Mouse (Mus musculus) liver, embryonic 11.5 days (tissue): ENCODE data around the gene Sipa1l3. TPM values are rescaled to one million over a fixed set of nuclear protein-coding genes. Genes with fewer than 3 reads are reported as not detected.

Source experiments
- ATAC-seq: fragments of 200-750 bp; cut with Nextera tagmentation; replicated peaks from 2 replicates; pipeline ENCODE4 v1.8.0; 2017; ENCODE audit warnings: moderate number of reproducible peaks, mild to moderate bottlenecking, moderate TSS enrichment, moderate library complexity; ENCODE audit not compliant: low FRiP score
- DNase-seq: peaks from one replicate; pipeline ENCODE4 v3.0.0-alpha.2; 2017; ENCODE audit warnings: low spot score
- H3K27ac ChIP-seq: fragments of 300-500 bp; sonication (generic); 2 replicates; pipeline ENCODE4 v1.5.1; 2014; ENCODE audit warnings: mild to moderate bottlenecking, low read depth, low read length, control low read depth
- H3K27me3 ChIP-seq: fragments of 300-500 bp; sonication (generic); replicated peaks from 2 replicates; pipeline ENCODE4 v1.6.1; 2014; ENCODE audit warnings: low read length, mixed read lengths; ENCODE audit not compliant: control insufficient read depth, insufficient read depth
- H3K36me3 ChIP-seq: fragments of 300-500 bp; sonication (generic); 2 replicates; pipeline ENCODE4 v1.6.1; 2014; ENCODE audit warnings: mild to moderate bottlenecking, low read length, moderate library complexity, mixed read lengths; ENCODE audit not compliant: control insufficient read depth, insufficient read depth
- H3K4me1 ChIP-seq: fragments of 300-500 bp; sonication (generic); replicated peaks from 2 replicates; pipeline ENCODE4 v1.6.1; 2014; ENCODE audit warnings: low read length, mixed read lengths; ENCODE audit not compliant: control insufficient read depth, insufficient read depth
- H3K4me2 ChIP-seq: fragments of 300-500 bp; sonication (generic); 2 replicates; pipeline ENCODE4 v1.6.1; 2014; ENCODE audit warnings: mild to moderate bottlenecking, control low read depth, moderate library complexity
- H3K4me3 ChIP-seq: fragments of 300-500 bp; sonication (generic); 2 replicates; pipeline ENCODE4 v1.5.1; 2014; ENCODE audit warnings: low read depth, low read length, control low read depth
- H3K9ac ChIP-seq: fragments of 300-500 bp; sonication (generic); 2 replicates; pipeline ENCODE4 v1.6.1; 2014; ENCODE audit warnings: low read depth, low read length, control low read depth
- H3K9me3 ChIP-seq: fragments of 300-500 bp; sonication (generic); 2 replicates; pipeline ENCODE4 v1.6.1; 2016; ENCODE audit warnings: low read length, inconsistent platforms, mixed read lengths; ENCODE audit not compliant: control insufficient read depth
- WGBS: fragments of 180-500 bp; shearing (Covaris S2); extraction: QIAGEN DNeasy Blood & Tissue Kit; methylation state at CpG from one replicate; pipeline ENCODE4 v1.1.7; 2014; 5-methylcytosine and 5-hydroxymethylcytosine counted together
- polyA plus RNA-seq: library from polyadenylated mRNA; unstranded; fragments of >200 nt; fragmentation: Nextera tagmentation; extraction: Ambion mirVana; gene quantifications from 2 replicates; pipeline ENCODE4 v1.2.1, GENCODE M21; 2014

Gene Sipa1l3
- polyA plus RNA-seq, 1 experiment from 2014 or later = 10.1 TPM

DNA sequence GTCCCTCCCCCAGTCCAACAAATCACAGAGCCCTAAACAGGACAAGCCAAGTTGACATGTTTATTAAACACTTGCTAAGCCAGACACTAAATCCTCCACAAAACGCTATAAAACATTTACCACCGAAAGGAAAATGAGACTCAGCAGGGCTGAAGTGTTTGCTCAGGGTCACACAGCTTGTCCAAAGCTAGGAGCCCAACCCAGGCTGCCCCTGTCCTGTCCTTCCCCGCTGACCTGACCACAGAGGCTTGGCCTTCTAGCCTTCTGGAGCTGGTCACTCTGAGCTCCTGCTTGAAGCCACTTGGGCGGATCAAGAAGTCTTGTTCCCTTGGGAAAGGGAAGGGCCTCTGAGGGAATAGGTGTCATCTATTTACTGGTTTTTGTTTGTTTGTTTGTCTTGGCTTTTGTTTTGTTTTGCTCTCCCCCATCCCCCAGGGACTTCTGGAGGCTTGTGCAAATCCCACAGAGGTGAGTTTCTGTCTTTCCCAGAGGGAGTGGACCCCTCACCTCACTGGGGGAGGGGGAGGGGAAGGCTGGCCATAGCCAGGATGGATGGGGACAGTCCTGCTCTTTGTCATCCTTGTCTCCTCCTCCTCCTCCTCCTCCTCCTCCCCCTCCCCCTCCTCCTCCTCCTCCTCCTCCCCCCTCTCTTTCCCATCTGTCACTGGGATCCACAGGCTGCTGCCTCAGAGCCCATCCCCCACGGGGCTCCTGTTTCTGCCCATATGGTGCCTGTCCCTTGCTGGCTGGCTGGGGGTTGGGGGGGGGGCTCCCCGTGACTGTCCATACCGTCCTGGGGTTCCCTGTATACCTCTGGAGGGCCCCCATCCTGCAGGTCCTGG is 226.6 kb downstream of the Sipa1l3 start:
- Histone ChIP-seq H3K4me3 (no peak overlapping the region), H3K4me1 (peaks cover 29% of the 10 kb centered on the region), H3K9ac (no peak overlapping the region), H3K27me3 (no peaks in the 10 kb centered on the region; the same call in none of the 2 replicates), H3K36me3 (no peaks in the 10 kb centered on the region), H3K9me3 (no peaks in the 10 kb centered on the region), H3K27ac (no peak overlapping the region), H3K4me2 (no peak overlapping the region)
- no peak for DNase-seq
- ATAC-seq = no peak
- 34% methylated on average over 7 of the region's 7 CpGs for WGBS

DNA sequence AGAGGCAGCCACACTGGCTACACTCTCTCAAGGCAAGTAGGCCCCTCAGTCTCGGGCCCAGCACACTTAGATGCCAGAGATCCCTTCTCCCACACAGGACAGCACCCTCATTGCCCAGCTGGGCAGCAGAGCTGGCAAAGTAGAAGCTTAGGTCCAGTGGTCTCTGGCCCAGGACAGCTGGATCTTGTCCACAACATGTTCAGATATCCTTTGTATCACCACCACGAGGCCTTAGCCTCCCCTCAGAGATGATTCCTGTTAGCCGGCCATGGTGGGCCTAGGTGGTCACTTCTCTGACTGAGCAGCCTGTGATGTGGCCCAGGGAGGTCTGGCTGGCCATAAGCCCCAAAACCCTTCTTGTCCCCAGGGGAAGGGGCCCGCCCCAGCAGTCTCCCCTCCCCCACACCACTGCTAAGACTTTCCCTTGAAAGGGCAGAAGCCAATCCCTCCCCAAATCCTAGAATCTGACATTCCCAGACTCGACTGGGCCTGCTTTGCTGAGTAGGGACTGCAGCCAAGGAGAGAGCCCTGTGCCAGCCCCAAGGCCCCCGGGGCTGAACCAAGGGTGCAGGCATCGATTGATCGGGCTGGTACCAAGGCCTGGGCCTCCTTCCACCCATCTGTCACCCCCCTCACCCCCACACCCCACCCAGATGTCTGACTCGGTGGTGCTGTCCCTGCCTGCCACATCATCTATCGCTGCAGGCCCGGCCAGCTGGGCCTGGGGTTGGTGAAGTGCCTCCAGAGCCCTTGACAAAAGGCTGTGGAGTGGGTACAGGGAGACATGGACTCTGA is 227.6 kb downstream of the Sipa1l3 start:
- Histone ChIP-seq H3K9me3 (no peaks in the 10 kb centered on the region), H3K4me3 (no peak overlapping the region), H3K36me3 (no peaks in the 10 kb centered on the region), H3K4me2 (0 out of 2 replicates have a peak overlapping the region, but pooled peaks have one; percentile 8), H3K27me3 (no peaks in the 10 kb centered on the region; the same call in none of the 2 replicates), H3K4me1 (peaks cover 29% of the 10 kb centered on the region), H3K9ac (no peak overlapping the region), H3K27ac (no peak overlapping the region)
- WGBS = 60% methylated on average over 11 of the region's 11 CpGs
- ATAC-seq = no peak
- DNase-seq = no peak

DNA sequence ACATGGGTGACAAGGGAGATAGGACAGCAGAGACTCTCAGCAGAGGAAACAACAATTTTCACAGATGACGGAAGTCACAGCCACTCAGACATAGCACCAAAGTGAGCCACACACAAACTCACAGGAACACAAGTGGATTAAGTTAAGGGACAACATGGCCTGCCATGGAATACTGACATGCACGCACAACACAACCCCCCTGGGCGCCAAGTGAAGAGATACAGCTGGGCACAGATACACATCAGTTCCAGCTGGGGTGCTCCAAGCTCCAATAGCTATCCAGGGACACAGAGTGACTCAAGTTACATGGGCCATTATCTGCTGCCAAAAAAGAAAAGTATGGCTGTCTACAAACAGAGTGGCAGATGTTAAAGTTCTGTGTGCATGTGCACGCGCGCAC is 228.6 kb downstream of the Sipa1l3 start:
- Histone ChIP-seq H3K36me3 (no peaks in the 10 kb centered on the region), H3K27ac (peak overlapping the region; percentile 38; the same call in 1 of the 2 replicates), H3K27me3 (no peaks in the 10 kb centered on the region; the same call in none of the 2 replicates), H3K4me3 (peak overlapping the region; percentile 59), H3K4me1 (peaks cover 29% of the 10 kb centered on the region), H3K9me3 (no peaks in the 10 kb centered on the region), H3K9ac (peak overlapping the region; percentile 55), H3K4me2 (peak overlapping the region; percentile 81)
- 78% methylated on average over 6 of the region's 6 CpGs for WGBS
- DNase-seq (no peak), ATAC-seq (no peak)

DNA sequence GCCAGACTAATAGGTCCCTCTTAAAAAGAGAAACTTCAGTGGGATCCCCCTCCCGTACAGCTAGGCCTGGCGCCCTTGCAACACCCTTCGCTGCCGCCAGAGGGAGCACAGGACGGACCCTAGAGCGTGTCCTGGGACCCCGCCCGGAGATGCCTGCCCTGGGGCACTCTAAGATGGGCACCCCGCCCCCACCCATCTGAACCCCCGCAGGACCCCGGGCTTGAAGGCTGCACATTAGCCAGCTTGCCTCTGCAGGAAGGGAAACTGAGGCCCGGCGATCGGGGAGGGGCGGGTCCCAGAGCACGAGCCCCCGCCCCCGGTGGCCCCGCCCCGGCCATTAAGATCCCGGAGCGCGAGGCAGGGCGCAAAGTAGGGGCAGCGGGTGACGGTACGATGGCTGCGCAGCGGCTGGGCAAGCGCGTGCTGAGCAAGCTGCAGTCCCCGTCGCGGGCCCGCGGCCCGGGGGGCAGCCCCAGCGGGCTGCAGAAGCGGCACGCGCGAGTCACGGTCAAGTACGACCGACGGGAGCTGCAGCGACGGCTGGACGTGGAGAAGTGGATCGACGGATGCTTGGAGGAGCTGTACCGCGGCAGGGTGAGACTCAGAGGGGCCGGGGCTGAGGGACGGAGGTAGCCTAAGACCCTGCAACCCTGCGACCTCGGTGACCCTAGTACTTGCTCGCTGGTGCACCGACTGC is 229.4 kb downstream of the Sipa1l3 start, which contains the start of gene Ppp1r14a:
Gene Ppp1r14a (plus strand): TSS at position 367 of the 697 bp plus-strand sequence.
- 2% methylated on average over 59 of the region's 59 CpGs for WGBS
- Histone ChIP-seq H3K9ac (peak within 1 kb of the TSS; percentile 55), H3K36me3 (no peaks in the 10 kb centered on the region), H3K9me3 (no peaks in the 10 kb centered on the region), H3K27ac (peak within 1 kb of the TSS; percentile 38; the same call in 1 of the 2 replicates), H3K4me2 (peak within 1 kb of the TSS; percentile 81), H3K4me3 (peak within 1 kb of the TSS; percentile 59), H3K4me1 (peaks cover 29% of the 10 kb centered on the region), H3K27me3 (no peaks in the 10 kb centered on the region; the same call in none of the 2 replicates)
- DNase-seq = peak; percentile 87
- ATAC-seq = peak; percentile 67

DNA sequence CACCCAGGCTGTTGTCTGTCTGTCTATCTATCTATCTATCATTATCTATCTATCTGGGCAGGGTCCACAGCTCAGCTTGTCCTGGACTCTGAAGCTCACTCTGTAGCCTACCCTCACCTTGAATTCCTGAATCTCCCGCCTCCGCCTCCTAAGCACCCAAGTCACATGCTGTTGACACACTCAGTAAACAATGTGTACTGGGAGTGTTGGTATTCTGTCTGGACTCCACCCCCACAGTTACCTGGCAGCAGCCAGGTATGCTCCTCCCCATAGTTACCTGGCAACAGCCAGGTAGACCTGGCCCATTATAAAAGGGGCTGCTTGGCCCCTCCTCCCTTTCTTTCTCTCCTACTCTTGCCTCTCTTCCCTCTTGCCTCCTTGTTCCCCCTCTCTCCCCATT is 230.4 kb downstream of the Sipa1l3 start:
- Histone ChIP-seq H3K27me3 (no peaks in the 10 kb centered on the region; the same call in none of the 2 replicates), H3K4me2 (no peak overlapping the region), H3K9me3 (no peaks in the 10 kb centered on the region), H3K4me1 (peaks cover 24% of the 10 kb centered on the region), H3K36me3 (no peaks in the 10 kb centered on the region), H3K9ac (no peak overlapping the region), H3K4me3 (no peak overlapping the region), H3K27ac (no peak overlapping the region)
- no peak for ATAC-seq
- WGBS = 84% methylated on average over 2 of the region's 2 CpGs
- DNase-seq = no peak

DNA sequence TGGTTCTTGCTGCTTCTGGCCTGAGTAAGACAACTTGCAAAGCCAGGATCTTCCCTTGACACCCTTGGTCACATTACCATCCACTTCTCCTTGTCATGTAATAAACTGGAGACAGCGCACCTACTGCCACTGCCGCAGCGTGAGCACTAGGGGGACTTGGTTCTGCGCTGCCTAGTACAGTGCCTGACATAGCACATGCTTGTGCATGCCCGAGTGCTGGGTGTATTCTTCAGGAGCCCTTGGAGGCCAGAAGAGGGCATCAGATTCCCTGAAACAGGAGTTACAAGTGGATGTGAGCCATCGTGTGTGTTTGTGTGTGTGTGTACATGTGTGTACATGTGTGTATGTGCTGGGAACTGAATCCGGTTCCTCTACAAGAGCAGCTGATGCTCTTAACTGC is 231.0 kb downstream of the Sipa1l3 start:
- Histone ChIP-seq H3K36me3 (no peaks in the 10 kb centered on the region), H3K9me3 (no peaks in the 10 kb centered on the region), H3K4me1 (peaks cover 18% of the 10 kb centered on the region), H3K4me3 (no peak overlapping the region), H3K27ac (no peak overlapping the region), H3K27me3 (peaks cover under 1% of the 10 kb centered on the region), H3K9ac (no peak overlapping the region), H3K4me2 (no peak overlapping the region)
- ATAC-seq (no peak), DNase-seq (no peak)
- WGBS = 82% methylated on average over 7 of the region's 7 CpGs

DNA sequence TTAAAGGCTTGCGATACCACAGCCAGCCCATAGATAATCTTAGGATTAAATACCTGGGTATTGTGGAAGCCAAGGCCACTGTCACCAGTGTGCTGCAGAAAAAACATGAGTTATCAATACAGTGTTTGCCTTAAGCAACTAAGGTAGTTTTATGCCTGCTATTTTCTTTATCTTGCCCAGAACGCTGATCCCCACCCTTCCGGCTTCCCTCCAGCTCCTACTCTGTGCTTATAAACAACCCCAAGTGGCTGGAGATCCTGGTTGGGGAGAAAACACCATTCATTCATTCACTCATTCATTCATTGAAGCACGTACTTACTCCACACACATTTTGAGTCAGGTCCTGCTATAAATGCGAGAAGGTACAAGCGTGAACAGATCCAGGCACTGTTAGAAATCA is 233.9 kb downstream of the Sipa1l3 start:
- no peaks in the 10 kb centered on the region for H3K9me3 ChIP-seq
- ATAC-seq = no peak
- H3K36me3 ChIP-seq = no peaks in the 10 kb centered on the region
- peaks cover 19% of the 10 kb centered on the region for H3K27me3 ChIP-seq
- peaks cover 14% of the 10 kb centered on the region for H3K4me1 ChIP-seq
- WGBS = 81% methylated on average over 6 of the region's 6 CpGs
- no peak overlapping the region for H3K4me2 ChIP-seq
- no peak overlapping the region for H3K4me3 ChIP-seq
- H3K9ac ChIP-seq = no peak overlapping the region
- H3K27ac ChIP-seq = no peak overlapping the region
- DNase-seq = no peak

DNA sequence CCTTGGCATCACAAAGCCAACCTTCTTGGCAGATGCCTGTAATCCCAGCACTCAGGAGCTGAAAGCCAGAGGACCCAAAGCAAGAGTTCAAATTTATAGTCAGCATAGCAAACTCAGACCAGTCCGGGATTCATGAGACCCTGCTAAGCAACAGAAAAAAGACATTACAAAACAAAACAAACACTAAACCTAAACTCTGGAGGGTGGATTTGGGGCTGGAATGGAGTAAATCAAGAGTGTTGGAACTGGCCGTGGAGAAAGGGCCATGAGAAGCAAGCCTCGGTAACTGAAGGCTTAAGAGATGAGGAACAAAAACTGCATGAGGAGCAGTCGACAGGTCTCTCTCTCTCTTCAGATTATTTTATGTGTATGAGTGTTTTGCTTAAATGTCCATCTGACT is 234.6 kb downstream of the Sipa1l3 start:
- no peak overlapping the region for H3K4me3 ChIP-seq
- H3K4me2 ChIP-seq = no peak overlapping the region
- H3K9ac ChIP-seq = no peak overlapping the region
- DNase-seq (no peak), ATAC-seq (no peak)
- no peaks in the 10 kb centered on the region for H3K36me3 ChIP-seq
- no peaks in the 10 kb centered on the region for H3K9me3 ChIP-seq
- peaks cover 9% of the 10 kb centered on the region for H3K4me1 ChIP-seq
- 80% methylated on average over 4 of the region's 4 CpGs for WGBS
- H3K27ac ChIP-seq = no peak overlapping the region
- H3K27me3 ChIP-seq = peaks cover 19% of the 10 kb centered on the region
